Mouse (Mus musculus) embryonic facial prominence, embryonic 14.5 days (tissue): ENCODE data around the gene Dapp1. TPM values are rescaled to one million over a fixed set of nuclear protein-coding genes. Genes with fewer than 3 reads are reported as not detected.
A peak's percentile ranks its signal among the peaks of the same experiment; 100 is the strongest.

Experiments
- ATAC-seq: fragments of 200-750 bp; cut with Nextera tagmentation; 2 replicates; pipeline ENCODE4 v1.8.0; 2017; ENCODE audit warnings: low read depth, moderate number of reproducible peaks, moderate TSS enrichment
- DNase-seq: peaks from one replicate; pipeline ENCODE4 v3.0.0-alpha.2; 2015; ENCODE audit warnings: low spot score
- H3K27ac ChIP-seq: fragments of 300-500 bp; sonication (generic); replicated peaks from 2 replicates; pipeline ENCODE4 v1.5.1; 2014; ENCODE audit warnings: low read depth, mild to moderate bottlenecking, low read length, moderate library complexity
- H3K27me3 ChIP-seq: fragments of 300-500 bp; sonication (generic); replicated peaks from 2 replicates; pipeline ENCODE4 v1.6.1; 2014; ENCODE audit warnings: low read length; ENCODE audit not compliant: control insufficient read depth, insufficient read depth
- H3K36me3 ChIP-seq: fragments of 300-500 bp; sonication (generic); 2 replicates; pipeline ENCODE4 v1.6.1; 2014; ENCODE audit warnings: low read length, mixed read lengths; ENCODE audit not compliant: control insufficient read depth, insufficient read depth
- H3K4me1 ChIP-seq: fragments of 300-500 bp; sonication (generic); 2 replicates; pipeline ENCODE4 v1.6.1; 2014; ENCODE audit warnings: antibody characterized with exemption, low read length; ENCODE audit not compliant: control insufficient read depth, insufficient read depth
- H3K4me2 ChIP-seq: fragments of 300-500 bp; sonication (generic); 2 replicates; pipeline ENCODE4 v1.6.1; 2014; ENCODE audit warnings: low read depth, mild to moderate bottlenecking, low read length, moderate library complexity, mixed read lengths
- H3K4me3 ChIP-seq: fragments of 300-500 bp; sonication (generic); 2 replicates; pipeline ENCODE4 v1.5.1; 2014; ENCODE audit warnings: low read depth, mild to moderate bottlenecking, low read length
- H3K9ac ChIP-seq: fragments of 300-500 bp; sonication (generic); 2 replicates; pipeline ENCODE4 v1.6.1; 2014; ENCODE audit warnings: low read depth, mild to moderate bottlenecking, low read length, moderate library complexity, mixed read lengths
- H3K9me3 ChIP-seq: fragments of 300-500 bp; sonication (generic); 2 replicates; pipeline ENCODE4 v1.6.1; 2016; ENCODE audit warnings: low read length; ENCODE audit not compliant: control insufficient read depth
- WGBS: fragments of 180-500 bp; shearing (Covaris S2); extraction: QIAGEN DNeasy Blood & Tissue Kit; methylation state at CpG from one replicate; pipeline ENCODE4 v1.1.7; 2014; 5-methylcytosine and 5-hydroxymethylcytosine counted together
- polyA plus RNA-seq: library from polyadenylated mRNA; unstranded; fragments of >200 nt; fragmentation: Nextera tagmentation; extraction: Ambion mirVana; gene quantifications from 2 replicates; pipeline ENCODE4 v1.2.1, GENCODE M21; 2014

The Dapp1 gene
- polyA plus RNA-seq, result 9.0 and 9.4 TPM in 2 replicates

- ATAC-seq (peak; percentile 70; the same call in 1 of the 2 replicates), DNase-seq (peak; percentile 86)
- Histone ChIP-seq H3K4me1 (peaks cover 5% of the 10 kb centered on the region; the same call in 1 of the 2 replicates), H3K9me3 (no peaks in the 10 kb centered on the region), H3K4me2 (peak within 1 kb of the TSS; percentile 73), H3K27ac (peak within 1 kb of the TSS; percentile 48), H3K9ac (peak within 1 kb of the TSS; percentile 64), H3K4me3 (peak within 1 kb of the TSS; percentile 46), H3K36me3 (no peaks in the 10 kb centered on the region), H3K27me3 (no peaks in the 10 kb centered on the region)
- 13% methylated on average over 5 of the region's 10 CpGs for WGBS
Measured at GRCm38 (mm10) chr3:137981382-137981750, at the start of gene Dapp1. Dapp1 (minus strand) TSS chr3:137981545.

GRCm38 (mm10) chr3:138030563-138030962 is 49.2 kb upstream of the Dapp1 start:
- Histone ChIP-seq H3K36me3 (no peaks in the 10 kb centered on the region), H3K27ac (no peak overlapping the region), H3K4me1 (no peaks in the 10 kb centered on the region), H3K9me3 (no peaks in the 10 kb centered on the region), H3K27me3 (no peaks in the 10 kb centered on the region), H3K4me2 (no peak overlapping the region), H3K4me3 (no peak overlapping the region), H3K9ac (no peak overlapping the region)
- DNase-seq, result no peak
- no peak for ATAC-seq
- WGBS, result 91% methylated on average over 6 of the region's 6 CpGs

DNA sequence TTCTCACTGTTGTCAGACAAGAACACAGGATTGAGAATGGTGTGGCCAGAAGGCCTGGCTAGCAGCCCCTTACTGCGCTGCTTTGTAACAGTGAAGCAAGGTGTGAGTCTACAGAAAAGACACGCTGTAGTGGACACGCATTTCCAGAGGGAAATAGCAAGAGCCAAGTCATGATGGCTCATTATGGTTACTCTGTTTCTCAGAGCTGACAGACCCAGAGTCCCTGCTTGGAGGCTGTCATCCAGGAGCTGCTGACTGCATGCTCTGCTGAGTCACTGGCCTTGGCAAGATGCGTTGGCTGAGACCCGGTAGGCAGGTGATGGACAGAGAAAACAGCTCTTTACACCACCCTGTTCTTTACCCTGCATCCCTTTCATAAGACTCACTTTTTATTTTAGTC is 48.0 kb upstream of the Dapp1 start:
- Histone ChIP-seq H3K27ac (no peak overlapping the region), H3K4me1 (no peaks in the 10 kb centered on the region), H3K36me3 (no peaks in the 10 kb centered on the region), H3K9ac (no peak overlapping the region), H3K9me3 (no peaks in the 10 kb centered on the region), H3K4me2 (no peak overlapping the region), H3K27me3 (no peaks in the 10 kb centered on the region), H3K4me3 (no peak overlapping the region)
- ATAC-seq (no peak), DNase-seq (no peak)
- WGBS, result 85% methylated on average over 5 of the region's 5 CpGs

- no peaks in the 10 kb centered on the region for H3K9me3 ChIP-seq
- no peak overlapping the region for H3K9ac ChIP-seq
- ATAC-seq (no peak), DNase-seq (no peak)
- H3K27me3 ChIP-seq, result no peaks in the 10 kb centered on the region
- no peak overlapping the region for H3K27ac ChIP-seq
- H3K36me3 ChIP-seq, result no peaks in the 10 kb centered on the region
- H3K4me2 ChIP-seq, result no peak overlapping the region
- H3K4me3 ChIP-seq, result no peak overlapping the region
- no peaks in the 10 kb centered on the region for H3K4me1 ChIP-seq
- 76% methylated on average over 5 of the region's 5 CpGs for WGBS
Measured at GRCm38 (mm10) chr3:138027575-138028362, 46.4 kb upstream of the Dapp1 start.

GRCm38 (mm10) chr3:138026286-138026685 is 44.9 kb upstream of the Dapp1 start:
- Histone ChIP-seq H3K4me3 (no peak overlapping the region), H3K9me3 (no peaks in the 10 kb centered on the region), H3K9ac (no peak overlapping the region), H3K4me1 (no peaks in the 10 kb centered on the region), H3K27me3 (no peaks in the 10 kb centered on the region), H3K4me2 (no peak overlapping the region), H3K27ac (no peak overlapping the region), H3K36me3 (no peaks in the 10 kb centered on the region)
- DNase-seq, result peak; percentile 34
- ATAC-seq, result no peak
- 66% methylated on average over 10 of the region's 10 CpGs for WGBS

DNA sequence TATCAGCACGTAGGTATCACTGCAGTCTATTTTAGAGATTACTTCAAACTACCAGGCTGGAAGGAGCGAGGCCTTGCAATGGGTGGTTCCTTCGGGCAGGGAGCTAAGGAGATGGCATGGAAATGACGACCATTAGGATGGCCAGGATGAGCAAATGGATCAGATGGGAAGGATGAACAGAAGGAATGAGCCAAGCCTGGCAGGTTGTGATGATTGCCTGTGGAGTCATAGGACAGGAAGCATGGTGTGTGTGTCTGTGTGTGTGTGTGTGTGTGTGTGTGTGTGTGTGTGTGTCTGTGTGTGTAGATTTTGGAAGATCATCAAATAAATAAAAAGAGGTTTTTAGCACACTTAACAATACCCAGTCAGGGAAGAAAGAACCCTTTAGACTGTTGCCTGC is 41.3 kb upstream of the Dapp1 start:
- ATAC-seq, result no peak
- Histone ChIP-seq H3K27ac (no peak overlapping the region), H3K9me3 (0 out of 2 replicates have a peak, but pooled peaks cover 6% of the 10 kb centered on the region), H3K27me3 (no peaks in the 10 kb centered on the region), H3K9ac (no peak overlapping the region), H3K4me3 (no peak overlapping the region), H3K4me1 (no peaks in the 10 kb centered on the region), H3K36me3 (no peaks in the 10 kb centered on the region), H3K4me2 (no peak overlapping the region)
- 87% methylated on average over 4 of the region's 4 CpGs for WGBS
- DNase-seq, result no peak

DNA sequence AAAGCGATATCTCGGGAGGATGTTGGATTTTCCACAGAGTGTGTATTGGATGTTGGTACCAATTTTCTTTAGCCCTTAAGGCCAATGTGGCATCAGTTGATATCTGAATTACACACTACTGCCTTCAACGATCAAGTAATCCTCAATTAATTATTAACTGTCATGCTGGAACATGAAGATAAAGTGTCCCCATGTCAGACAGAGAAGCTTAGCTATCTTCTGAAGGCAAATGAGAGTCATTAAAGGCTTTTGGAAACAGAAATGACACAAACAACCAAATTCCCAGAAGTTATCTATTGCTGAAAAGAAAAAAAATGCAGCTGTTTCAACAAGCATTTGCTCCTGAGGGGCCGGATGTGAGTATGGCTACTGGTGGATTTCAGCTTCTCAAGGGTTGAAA is 40.7 kb upstream of the Dapp1 start:
- Histone ChIP-seq H3K4me3 (no peak overlapping the region), H3K27me3 (no peaks in the 10 kb centered on the region), H3K4me2 (no peak overlapping the region), H3K27ac (no peak overlapping the region), H3K9ac (no peak overlapping the region), H3K9me3 (0 out of 2 replicates have a peak, but pooled peaks cover 6% of the 10 kb centered on the region), H3K36me3 (no peaks in the 10 kb centered on the region), H3K4me1 (no peaks in the 10 kb centered on the region)
- 79% methylated on average over 4 of the region's 4 CpGs for WGBS
- DNase-seq (no peak), ATAC-seq (no peak)

DNA sequence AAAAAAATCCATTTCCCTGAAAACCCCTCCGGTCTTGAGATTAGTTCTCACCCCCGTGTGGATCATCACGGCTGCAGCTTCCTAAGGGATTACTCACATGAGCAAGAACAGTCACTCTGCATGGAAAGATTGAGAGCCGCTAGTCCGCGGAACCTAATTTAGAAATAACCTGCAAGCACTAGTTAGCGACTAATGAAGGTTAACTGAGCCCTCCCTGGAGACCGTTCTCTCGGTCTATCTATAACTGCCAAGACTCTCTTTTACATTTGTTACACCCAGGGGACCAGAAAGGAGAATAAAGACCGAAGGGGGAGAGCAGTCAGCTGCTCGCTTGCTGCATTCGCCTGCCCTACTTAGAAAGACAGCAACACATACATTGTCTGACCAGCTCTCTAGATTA is 35.5 kb upstream of the Dapp1 start:
- 0 out of 2 replicates have a peak, but pooled peaks cover 6% of the 10 kb centered on the region for H3K9me3 ChIP-seq
- H3K9ac ChIP-seq, result no peak overlapping the region
- WGBS, result 58% methylated on average over 12 of the region's 12 CpGs
- H3K27me3 ChIP-seq, result no peaks in the 10 kb centered on the region
- H3K27ac ChIP-seq, result no peak overlapping the region
- H3K4me1 ChIP-seq, result no peaks in the 10 kb centered on the region
- H3K36me3 ChIP-seq, result no peaks in the 10 kb centered on the region
- no peak overlapping the region for H3K4me3 ChIP-seq
- ATAC-seq (peak; percentile 79), DNase-seq (peak; percentile 75)
- peak overlapping the region; percentile 2; the same call in 1 of the 2 replicates for H3K4me2 ChIP-seq

GRCm38 (mm10) chr3:138014725-138015124 is 33.4 kb upstream of the Dapp1 start:
- Histone ChIP-seq H3K4me3 (no peak overlapping the region), H3K27ac (no peak overlapping the region), H3K27me3 (no peaks in the 10 kb centered on the region), H3K9ac (no peak overlapping the region), H3K36me3 (no peaks in the 10 kb centered on the region), H3K9me3 (0 out of 2 replicates have a peak, but pooled peaks cover 6% of the 10 kb centered on the region), H3K4me2 (no peak overlapping the region), H3K4me1 (no peaks in the 10 kb centered on the region)
- ATAC-seq (no peak), DNase-seq (no peak)
- WGBS, result 82% methylated on average over 2 of the region's 2 CpGs
